Mouse (Mus musculus) kidney, adult 18-20 months (tissue): ENCODE results near the gene Zfp637.
"Not testable (repeated sequence)": the region's sequence is repeated elsewhere in the genome, so short reads cannot be mapped to it uniquely, and the experiment has no call there.

Experiments
- DNase-seq: peaks from one replicate; pipeline ENCODE4 v3.0.0; 2021

Zfp637 gene

GRCm38 (mm10) chr6:117840686-117841510 is at the start of gene Zfp637:
Gene Zfp637, plus strand, starts transcription at chr6:117841180.
- DNase-seq, result peak; percentile 90

DNA sequence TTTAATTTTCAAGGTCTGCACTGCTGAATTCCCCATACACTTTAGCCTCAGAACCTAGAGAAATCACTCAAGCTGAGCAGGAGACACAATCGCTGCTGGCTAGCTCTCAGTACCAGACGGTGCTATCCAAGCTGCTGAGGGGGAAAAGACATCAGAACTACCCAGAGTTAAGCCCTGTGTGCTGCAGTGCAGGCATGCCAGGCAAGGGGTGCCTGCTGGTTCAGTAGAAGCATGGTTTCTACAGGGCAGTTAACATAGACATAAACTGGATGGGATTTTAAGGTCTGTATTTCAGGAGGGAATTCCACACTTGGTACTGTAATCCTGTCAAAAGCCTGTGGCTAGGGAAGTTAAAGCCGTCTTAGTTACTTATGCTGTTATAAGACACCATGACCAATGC is 45.7 kb upstream of the Zfp637 start:
- DNase-seq, result no peak

- DNase-seq, result no peak
These were observed 40.2 kb upstream of the Zfp637 start for GRCm38 (mm10) chr6:117800824-117801223.

GRCm38 (mm10) chr6:117801801-117802200 is 39.2 kb upstream of the Zfp637 start:
- no peak for DNase-seq

DNA sequence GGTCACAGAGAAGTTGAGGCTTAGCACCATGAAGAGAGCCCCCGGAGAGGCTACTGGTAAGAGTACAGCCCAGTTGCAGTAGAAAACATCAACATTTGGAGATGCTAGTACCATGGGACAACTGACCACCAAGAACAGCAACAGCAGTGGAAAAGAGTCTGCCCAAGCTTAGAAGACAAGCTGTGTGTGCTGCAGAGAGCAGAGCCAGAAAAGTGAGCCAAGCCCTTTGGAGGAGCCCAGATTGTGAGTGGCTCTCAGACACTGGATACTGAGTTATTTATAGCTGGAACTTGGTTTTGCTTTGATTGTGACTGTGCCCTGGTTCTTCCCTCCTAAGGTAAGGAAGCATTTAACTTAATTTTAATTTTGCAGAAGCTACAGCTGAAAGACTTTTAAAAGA is 33.2 kb upstream of the Zfp637 start:
- no peak for DNase-seq

- DNase-seq, result no peak
These were observed 31.2 kb upstream of the Zfp637 start for GRCm38 (mm10) chr6:117809816-117810215.

DNA sequence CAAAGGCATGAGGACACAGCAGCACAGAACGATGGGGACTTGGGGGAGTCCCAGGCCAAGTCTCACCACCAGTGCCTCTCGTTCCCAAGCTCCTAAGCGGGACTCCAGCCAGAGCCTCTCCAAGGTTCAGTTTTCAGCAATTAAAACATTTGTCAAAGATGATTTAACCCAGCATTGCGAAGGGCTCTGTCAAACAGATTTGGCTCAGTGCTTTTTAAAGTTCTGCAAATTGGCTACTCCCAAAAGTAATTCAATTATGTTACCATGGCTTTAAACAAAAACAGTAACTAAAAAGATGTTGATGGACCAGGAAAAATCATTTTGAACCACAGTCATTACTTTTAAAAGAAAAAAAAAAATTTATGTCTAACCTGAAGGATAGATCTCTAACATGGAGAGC is 30.3 kb upstream of the Zfp637 start:
- no peak for DNase-seq

DNA sequence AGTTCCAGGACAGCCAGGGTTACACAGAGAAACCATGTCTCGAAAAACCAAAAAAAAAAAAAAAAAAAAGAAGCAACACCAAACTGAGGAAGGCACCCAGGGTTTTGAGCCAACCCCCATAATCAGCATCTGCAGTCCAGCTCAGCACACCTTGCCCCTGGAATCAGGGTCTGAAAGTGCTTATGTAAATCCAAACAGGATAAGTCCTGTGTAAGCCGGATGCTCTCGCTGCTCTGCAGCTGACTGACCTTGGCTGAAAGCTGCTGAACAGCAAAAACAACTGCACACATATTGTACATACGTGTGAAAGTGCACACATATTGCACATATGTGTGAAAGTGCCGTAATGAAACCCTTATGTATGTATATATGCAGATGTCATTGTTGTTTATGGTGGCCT is 29.7 kb upstream of the Zfp637 start:
- no peak for DNase-seq

GRCm38 (mm10) chr6:117814681-117815080 is 26.3 kb upstream of the Zfp637 start:
- DNase-seq, result no peak

DNA sequence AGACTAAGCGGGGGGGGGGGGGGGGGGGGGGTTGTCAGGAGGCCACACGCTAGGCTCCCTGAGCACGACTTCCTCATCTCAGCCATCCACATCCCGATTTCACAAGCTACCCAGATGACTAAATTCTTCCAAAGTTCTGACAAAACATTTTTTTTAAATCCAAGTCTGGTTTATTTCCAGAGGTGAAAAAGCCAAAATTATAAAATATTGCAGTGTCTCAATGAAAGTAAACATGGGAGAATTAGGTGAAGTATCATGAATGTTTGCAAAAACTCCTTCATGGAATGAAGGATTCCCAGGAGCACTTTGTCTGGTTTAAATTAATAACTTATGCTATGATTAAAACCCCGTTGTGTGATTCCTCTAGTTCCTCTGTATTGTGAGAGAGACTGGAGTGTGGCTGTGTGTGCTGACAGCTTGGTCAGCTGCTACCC is 23.9 kb upstream of the Zfp637 start:
- DNase-seq, result no peak

DNA sequence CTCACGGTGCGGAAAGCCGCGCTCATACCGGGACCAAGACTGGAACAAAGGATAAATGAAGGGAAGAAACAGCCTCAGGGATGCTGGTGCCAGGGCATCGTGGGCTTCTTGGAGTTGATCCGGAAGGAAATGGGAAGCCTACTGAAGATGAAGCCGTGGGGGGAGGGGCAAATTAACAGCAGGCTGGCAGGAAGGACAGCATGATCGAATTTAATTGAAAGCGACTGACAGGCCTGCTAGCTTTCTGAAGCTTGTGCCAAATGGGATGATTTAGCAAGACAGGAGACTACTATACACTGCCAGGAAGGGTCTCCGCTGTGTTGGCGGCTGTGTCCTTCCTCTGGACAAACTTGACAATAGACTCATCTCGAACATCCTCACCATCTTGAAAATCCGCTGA is 20.7 kb upstream of the Zfp637 start:
- no peak for DNase-seq

DNA sequence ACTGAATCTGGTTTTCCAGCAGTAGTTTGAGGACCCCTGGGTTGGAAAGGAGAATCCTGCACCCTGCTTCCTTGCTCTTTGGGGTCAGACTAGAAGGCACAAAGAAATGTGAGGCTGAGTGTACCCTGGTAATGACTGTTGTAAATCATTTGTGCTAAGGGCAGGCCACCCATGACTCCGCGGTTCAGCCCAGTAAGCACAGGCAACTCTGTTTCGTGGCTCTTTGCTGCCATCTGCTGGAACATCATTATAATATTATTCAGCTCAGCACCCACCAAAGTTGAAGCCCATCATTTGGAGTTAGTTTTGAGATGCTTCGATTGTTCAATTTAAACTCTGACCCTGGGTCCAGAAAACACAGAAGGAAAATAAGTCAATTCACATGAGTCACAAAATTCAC is 15.6 kb upstream of the Zfp637 start:
- DNase-seq, result peak; percentile 61

DNA sequence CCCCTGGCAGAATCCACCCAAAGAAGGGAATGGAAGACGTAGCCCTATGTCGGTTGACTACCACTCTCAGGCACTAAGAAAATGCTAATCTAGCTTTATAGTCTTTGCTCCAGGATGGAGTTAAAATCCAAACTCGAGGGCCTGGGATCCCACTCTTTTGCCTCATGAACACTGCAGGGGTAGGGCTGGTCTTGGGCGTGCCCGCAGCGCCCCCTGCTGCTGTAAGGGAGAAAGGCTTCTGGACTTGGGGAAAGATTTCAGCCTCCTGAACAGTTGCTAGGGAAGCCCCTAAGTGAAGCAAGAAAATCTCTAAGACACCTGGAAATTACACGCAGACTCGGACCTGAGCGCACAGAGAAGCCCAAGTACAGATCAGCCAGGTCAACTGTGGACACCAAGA is 12.7 kb upstream of the Zfp637 start:
- peak; percentile 71 for DNase-seq

- DNase-seq, result no peak
These were observed 553 bp downstream of the Zfp637 start for GRCm38 (mm10) chr6:117841511-117841955.

DNA sequence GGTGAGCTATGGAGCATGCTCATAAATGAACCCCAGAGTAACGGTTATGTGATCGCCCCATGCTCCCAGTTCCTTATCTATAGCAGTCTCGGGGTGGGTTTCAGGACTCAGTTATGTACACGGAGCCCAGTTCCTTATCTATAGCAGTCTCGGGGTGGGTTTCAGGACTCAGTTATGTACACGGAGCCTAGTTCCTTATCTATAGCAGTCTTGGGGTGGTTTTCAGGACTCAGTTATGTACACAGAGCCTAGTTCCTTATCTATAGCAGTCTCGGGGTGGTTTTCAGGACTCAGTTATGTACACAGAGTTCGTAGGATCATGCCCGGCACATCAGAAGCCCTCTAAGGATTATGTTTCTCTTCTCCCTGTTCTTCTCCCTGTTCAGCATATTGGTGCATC is 3.6 kb downstream of the Zfp637 start:
- no peak for DNase-seq

DNA sequence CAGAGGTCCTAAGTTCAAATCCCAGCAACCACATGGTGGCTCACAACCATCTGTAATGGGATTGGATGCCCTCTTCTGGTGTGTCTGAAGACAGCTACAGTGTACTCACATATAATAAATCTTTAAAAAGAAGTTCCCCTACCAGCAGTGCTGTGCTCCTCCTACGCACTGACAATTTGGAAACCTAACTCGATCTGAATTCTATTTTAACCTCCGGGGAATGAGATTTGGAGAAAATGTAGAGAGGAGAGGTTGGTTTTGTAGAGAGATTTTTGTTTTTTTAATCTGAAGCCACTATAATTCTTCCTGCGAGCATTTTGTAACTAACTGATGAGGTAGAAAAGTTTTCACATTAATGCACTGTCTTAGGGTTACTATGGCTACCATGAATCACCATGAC is 5.7 kb downstream of the Zfp637 start:
- not testable (repeated sequence) for DNase-seq

DNA sequence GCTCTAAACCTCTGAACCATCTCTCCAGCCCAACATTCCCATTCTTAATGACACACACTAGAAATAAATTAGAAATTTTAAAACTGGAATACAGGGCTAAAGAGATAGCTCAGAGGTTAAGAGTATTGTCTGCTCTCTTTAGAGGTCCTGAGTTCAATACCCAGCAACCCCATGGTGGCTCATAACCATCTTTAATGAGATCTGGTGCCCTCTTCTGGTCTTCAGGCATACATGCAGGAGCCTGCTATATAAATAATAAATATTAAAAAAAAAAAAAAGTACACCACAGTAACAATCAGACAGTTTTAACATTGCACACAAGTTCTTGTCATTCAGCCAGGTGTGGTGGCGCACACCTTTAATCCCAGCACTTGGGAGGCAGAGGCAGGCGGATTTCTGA is 6.8 kb downstream of the Zfp637 start:
- no peak for DNase-seq

DNA sequence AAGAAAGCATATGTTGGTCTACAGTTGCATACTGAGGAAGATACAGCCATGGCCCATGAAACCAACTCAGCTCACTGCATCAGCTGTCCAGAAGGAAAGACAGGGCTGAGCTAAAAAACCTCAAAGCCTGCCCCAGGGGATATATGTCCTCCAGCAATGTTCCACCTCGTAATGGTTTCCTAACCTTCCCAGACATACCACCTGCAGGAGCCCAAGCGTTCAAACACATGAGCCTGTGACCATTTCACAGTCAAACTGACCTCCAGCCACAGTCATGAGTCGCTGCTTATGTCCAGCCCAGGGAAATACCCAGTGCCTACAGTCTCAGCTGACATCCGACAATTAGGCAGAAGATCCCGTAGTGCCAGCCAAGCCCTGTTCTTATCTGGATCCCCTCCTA is 7.6 kb downstream of the Zfp637 start:
- no peak for DNase-seq

DNA sequence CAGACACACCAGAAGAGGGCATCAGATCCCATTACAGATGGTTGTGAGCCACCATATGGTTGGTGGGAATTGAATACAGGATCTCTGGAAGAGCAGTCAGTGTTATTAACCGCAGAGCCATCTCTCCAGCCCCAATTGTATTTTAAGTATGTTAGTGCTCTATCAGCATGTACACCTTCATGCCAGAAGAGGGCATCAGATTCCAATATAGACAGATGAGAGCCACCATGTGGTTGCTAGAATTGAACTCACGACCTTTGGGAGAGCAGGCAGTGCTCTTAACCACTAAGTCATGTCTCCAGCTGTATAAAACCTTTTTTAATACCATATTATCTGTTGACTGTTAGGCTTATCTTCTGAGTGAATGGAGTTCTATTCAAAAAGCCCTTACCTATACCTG is 10.8 kb downstream of the Zfp637 start:
- DNase-seq, result no peak

DNA sequence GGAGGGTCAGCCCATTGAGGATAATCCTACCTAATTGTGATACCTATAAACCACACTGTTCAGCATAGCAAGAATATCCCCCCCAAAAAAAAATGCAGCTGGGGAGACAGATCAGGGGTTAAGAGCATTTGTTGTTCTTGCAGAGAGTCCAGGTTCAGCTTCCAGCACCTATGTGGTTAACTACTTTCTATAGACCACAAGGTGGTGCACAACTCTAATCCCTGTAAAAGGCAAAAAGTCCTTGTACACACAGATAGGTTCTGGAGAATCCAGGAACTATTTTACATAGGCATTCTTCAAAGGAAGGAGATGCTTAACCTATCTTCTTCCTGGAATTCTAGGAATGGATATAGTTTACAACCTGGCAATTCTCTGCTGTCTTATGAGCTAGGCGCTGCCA is 17.0 kb downstream of the Zfp637 start:
- no peak for DNase-seq

DNA sequence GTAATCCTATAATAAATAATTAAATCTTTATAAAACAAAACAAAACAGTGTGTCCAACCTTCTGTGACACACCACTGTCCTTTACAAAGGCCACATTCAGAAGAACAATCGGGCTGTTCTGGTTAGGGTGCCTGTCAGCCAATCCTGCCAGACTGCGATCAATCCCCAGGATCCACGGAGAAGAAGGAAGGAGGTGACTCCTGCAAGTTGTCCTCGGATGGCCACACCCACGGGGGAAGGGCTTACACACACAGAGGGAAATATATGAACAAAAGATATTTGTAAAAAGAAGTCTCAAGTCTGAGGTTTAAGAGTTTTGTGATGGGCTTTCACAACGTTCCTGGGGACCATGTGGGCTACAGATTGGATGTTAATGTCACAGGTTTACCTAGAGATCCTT is 20.9 kb downstream of the Zfp637 start, which contains the start of gene Zfp239:
Zfp239 (plus strand) TSS at position 253 of the 400 bp plus-strand sequence.
- DNase-seq, result no peak

DNA sequence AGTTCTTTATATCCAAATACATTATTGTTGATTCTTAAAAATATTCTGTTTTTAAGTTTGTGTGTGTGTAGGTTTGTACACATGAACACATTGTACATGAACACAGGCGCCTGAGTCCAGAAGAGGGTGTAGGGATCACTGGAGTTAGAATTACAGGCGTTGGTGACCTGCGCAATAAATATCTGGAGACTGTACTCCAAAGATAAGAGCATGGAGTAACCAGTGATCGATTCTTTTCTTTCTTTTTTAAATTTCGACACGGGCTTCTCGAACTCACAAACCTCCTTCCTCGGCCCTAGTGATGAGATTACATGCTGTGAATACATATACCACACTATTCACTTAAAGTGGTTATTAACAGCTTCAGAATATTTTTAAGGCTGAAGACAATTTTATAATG is 21.5 kb downstream of the Zfp637 start:
- no peak for DNase-seq

GRCm38 (mm10) chr6:117862899-117863620 is 22.1 kb downstream of the Zfp637 start:
- DNase-seq, result peak; percentile 44

GRCm38 (mm10) chr6:117863751-117864150 is 22.8 kb downstream of the Zfp637 start:
- DNase-seq, result no peak
